Mouse (Mus musculus) hindbrain, embryonic 11.5 days (tissue): ENCODE results near the gene Ggact. TPM values are rescaled to one million over a fixed set of nuclear protein-coding genes. Genes with fewer than 3 reads are reported as not detected.
A peak's percentile ranks its signal among the peaks of the same experiment; 100 is the strongest.

Experiments used
- ATAC-seq: fragments of 200-750 bp; cut with Nextera tagmentation; 2 replicates; pipeline ENCODE4 v1.8.0; 2017; ENCODE audit warnings: mild to moderate bottlenecking, moderate TSS enrichment, moderate library complexity; ENCODE audit not compliant: low FRiP score
- DNase-seq: peaks from one replicate; pipeline ENCODE4 v3.0.0-alpha.2; 2015; ENCODE audit warnings: low spot score
- H3K27ac ChIP-seq: fragments of 300-500 bp; sonication (generic); 2 replicates; pipeline ENCODE4 v1.5.1; 2014; ENCODE audit warnings: mild to moderate bottlenecking, low read depth, low read length
- H3K27me3 ChIP-seq: fragments of 300-500 bp; sonication (generic); 2 replicates; pipeline ENCODE4 v1.6.1; 2014; ENCODE audit warnings: mild to moderate bottlenecking, low read length, moderate library complexity, mixed read lengths; ENCODE audit not compliant: control insufficient read depth, insufficient read depth
- H3K36me3 ChIP-seq: fragments of 300-500 bp; sonication (generic); 2 replicates; pipeline ENCODE4 v1.6.1; 2014; ENCODE audit warnings: mild to moderate bottlenecking, low read length, moderate library complexity, mixed read lengths; ENCODE audit not compliant: control insufficient read depth, insufficient read depth
- H3K4me1 ChIP-seq: fragments of 300-500 bp; sonication (generic); replicated peaks from 2 replicates; pipeline ENCODE4 v1.6.1; 2014; ENCODE audit warnings: low read length, mixed read lengths; ENCODE audit not compliant: control insufficient read depth, insufficient read depth
- H3K4me2 ChIP-seq: fragments of 300-500 bp; sonication (generic); replicated peaks from 2 replicates; pipeline ENCODE4 v1.6.1; 2014; ENCODE audit warnings: mild to moderate bottlenecking, low read depth, low read length
- H3K4me3 ChIP-seq: fragments of 300-500 bp; sonication (generic); 2 replicates; pipeline ENCODE4 v1.5.1; 2014; ENCODE audit warnings: low read depth, low read length
- H3K9ac ChIP-seq: fragments of 300-500 bp; sonication (generic); 2 replicates; pipeline ENCODE4 v1.6.1; 2014; ENCODE audit warnings: low read depth, low read length
- H3K9me3 ChIP-seq: fragments of 300-500 bp; sonication (generic); 2 replicates; pipeline ENCODE4 v1.6.1; 2016; ENCODE audit warnings: low read length; ENCODE audit not compliant: control insufficient read depth
- whole genome bisulfite sequencing: fragments of 180-500 bp; shearing (Covaris S2); extraction: QIAGEN DNeasy Blood & Tissue Kit; methylation state at CpG from one replicate; pipeline ENCODE4 v1.1.7; 2014; 5-methylcytosine and 5-hydroxymethylcytosine counted together
- polyA plus RNA-seq: library from polyadenylated mRNA; unstranded; fragments of >200 nt; fragmentation: Nextera tagmentation; extraction: Ambion mirVana; gene quantifications from 2 replicates; pipeline ENCODE4 v1.2.1, GENCODE M21; 2014

Ggact gene
- polyA plus RNA-seq, 1 experiment from 2014 or later = 5.1 TPM

DNA sequence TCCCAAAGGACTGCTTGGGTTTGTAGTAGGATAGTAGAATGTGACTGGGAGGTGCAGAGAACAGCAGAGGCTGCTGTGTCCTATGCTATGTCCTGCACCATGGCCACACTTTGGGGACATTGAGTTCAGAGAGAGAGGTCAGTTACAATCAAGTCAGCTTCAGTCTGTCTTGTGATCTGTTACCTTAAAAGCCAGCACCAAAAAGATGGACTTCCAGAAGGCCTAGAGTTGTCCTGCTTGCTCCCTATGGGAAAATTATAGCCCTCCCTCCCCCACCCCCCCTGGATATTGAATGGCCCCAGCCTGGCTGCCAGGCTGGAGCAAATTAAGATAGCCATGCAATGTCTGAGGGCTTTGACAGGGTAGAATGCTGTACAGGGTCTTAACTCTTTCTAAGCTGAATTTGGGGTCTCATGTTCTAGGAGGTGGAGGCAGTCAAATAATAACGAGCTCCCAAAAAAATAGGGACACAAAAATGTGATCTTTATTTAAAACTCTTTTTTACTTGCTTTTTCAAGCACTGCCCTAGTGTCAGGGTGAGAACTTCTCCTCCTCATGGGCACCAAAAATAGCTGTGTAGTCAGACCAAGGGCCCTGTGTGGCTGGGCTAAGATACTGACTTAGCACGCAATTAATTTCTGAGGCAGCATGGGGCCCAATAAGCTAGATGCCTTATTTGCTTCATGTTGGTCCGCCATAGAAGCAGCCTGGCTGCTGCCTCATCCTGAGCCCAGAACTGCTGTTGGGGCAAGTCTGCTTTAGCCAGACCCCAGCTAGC is 25.7 kb downstream of the Ggact start:
- H3K27me3 ChIP-seq = no peaks in the 10 kb centered on the region
- H3K4me2 ChIP-seq = no peak overlapping the region
- no peaks in the 10 kb centered on the region for H3K9me3 ChIP-seq
- H3K4me1 ChIP-seq = 0 out of 2 replicates have a peak, but pooled peaks cover 3% of the 10 kb centered on the region
- no peak overlapping the region for H3K27ac ChIP-seq
- H3K4me3 ChIP-seq = no peak overlapping the region
- H3K9ac ChIP-seq = no peak overlapping the region
- 89% methylated on average over 3 of the region's 3 CpGs for WGBS
- H3K36me3 ChIP-seq = no peaks in the 10 kb centered on the region
- DNase-seq = no peak
- ATAC-seq = no peak

DNA sequence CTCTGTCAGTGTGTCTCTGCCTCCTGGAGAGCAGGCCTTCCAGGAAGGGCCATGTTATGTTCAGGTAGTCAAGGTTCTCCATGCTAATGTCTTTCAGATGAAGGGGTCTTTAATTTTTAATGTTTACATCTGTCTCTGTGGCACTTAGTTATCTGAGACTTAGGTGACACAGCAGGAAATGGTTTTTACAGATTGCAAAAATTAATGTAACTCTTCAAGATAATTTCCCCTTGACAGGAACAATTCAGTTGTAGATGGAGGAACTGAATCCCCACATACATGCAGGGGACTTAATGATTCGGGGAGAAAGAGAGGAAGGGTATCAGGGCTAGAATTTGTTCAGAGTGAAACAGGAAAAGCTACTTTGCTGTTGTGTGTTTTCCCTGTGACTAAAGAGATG is 26.3 kb downstream of the Ggact start:
- no peaks in the 10 kb centered on the region for H3K9me3 ChIP-seq
- ATAC-seq (no peak), DNase-seq (no peak)
- H3K9ac ChIP-seq = no peak overlapping the region
- no peak overlapping the region for H3K27ac ChIP-seq
- WGBS = 93% methylated on average over 1 of the region's 1 CpGs
- no peaks in the 10 kb centered on the region for H3K36me3 ChIP-seq
- 0 out of 2 replicates have a peak, but pooled peaks cover 3% of the 10 kb centered on the region for H3K4me1 ChIP-seq
- no peak overlapping the region for H3K4me3 ChIP-seq
- H3K27me3 ChIP-seq = no peaks in the 10 kb centered on the region
- H3K4me2 ChIP-seq = no peak overlapping the region

DNA sequence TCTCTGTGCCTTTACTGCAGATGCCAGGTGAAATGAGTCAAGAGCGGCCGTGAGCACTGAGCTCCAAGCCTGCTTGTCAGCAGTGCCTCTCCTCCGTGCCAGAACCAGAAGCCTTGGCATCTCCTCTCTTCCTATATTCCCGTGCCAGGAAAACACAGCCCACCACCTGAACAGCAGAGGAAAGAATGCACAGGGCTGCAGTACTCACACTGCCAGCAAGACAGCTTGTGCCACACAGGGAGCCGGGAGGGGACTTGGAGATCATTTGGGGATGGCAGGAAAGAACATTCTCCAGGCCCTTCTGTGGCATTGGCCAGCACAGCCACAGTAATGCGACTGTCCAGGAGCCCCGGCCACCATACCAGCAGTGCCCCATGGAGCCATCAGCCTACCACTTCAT is 27.7 kb downstream of the Ggact start:
- no peak overlapping the region for H3K27ac ChIP-seq
- DNase-seq = no peak
- no peak overlapping the region for H3K9ac ChIP-seq
- no peak for ATAC-seq
- 87% methylated on average over 7 of the region's 7 CpGs for WGBS
- H3K9me3 ChIP-seq = no peaks in the 10 kb centered on the region
- peaks cover 6% of the 10 kb centered on the region; the same call in 1 of the 2 replicates for H3K4me1 ChIP-seq
- H3K27me3 ChIP-seq = no peaks in the 10 kb centered on the region
- H3K36me3 ChIP-seq = no peaks in the 10 kb centered on the region
- no peak overlapping the region for H3K4me3 ChIP-seq
- H3K4me2 ChIP-seq = no peak overlapping the region

DNA sequence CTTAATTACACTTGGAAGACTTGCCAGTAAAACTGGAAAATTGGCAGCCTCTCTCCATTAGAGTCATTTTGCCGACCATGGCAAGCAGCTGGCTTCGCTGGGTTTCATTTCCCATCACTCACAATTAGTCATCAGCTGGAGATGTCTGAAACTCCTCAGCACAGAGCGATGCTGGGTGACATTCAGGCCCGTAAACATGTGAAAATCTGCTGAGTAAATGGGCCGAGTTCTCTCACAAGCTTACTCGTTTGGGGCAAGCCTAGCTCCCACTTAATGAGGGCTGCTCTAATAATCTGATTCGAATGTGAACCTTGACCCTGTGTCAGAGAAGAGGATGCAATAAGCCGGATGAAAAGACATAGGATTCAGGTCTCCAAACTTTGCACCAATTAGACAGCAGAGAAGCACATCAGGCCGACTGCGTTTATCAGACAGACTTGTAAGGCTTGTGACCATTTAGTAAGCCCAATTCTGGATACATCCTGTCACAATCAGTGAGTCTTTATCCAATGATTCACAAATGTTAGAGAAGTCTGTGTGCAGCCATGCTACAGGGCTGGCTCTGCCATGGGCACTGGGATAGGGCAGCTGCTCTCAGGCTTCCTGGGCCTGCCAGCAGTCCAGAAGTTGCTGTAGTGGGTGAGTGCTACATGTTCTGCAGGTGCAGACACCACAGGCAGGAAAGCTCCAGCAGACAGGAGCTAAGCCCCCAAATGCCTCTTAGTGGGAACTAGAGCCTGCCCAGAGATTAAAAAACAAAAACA is 29.6 kb downstream of the Ggact start:
- no peaks in the 10 kb centered on the region for H3K9me3 ChIP-seq
- 58% methylated on average over 10 of the region's 10 CpGs for WGBS
- H3K27me3 ChIP-seq = no peaks in the 10 kb centered on the region
- H3K4me1 ChIP-seq = peaks cover 6% of the 10 kb centered on the region; the same call in 1 of the 2 replicates
- H3K4me3 ChIP-seq = no peak overlapping the region
- H3K9ac ChIP-seq = no peak overlapping the region
- H3K4me2 ChIP-seq = no peak overlapping the region
- peak; percentile 23 for DNase-seq
- peak; percentile 65 for ATAC-seq
- H3K27ac ChIP-seq = peak overlapping the region; percentile 72
- no peaks in the 10 kb centered on the region for H3K36me3 ChIP-seq

DNA sequence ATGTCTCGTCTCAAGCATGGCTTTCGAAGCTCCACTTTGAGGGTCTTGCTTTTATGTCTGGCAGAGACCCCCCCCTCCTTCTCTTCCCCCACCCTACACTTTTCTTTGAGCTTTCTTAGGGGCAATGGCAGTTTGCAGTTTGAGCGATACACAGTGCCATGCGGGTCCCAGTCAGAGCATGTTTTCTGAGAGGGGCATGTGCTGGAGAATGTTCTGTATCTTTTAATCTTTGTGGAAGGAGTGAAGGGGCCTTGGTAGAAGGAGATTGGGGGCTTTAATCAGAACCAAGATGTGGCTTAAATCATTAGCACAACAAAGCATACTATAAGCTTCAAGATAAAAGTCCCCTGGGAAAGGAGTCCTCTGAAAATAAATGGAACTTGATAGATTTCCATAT is 30.1 kb downstream of the Ggact start:
- H3K36me3 ChIP-seq = no peaks in the 10 kb centered on the region
- DNase-seq = no peak
- ATAC-seq = peak; percentile 50
- H3K4me1 ChIP-seq = peaks cover 6% of the 10 kb centered on the region; the same call in 1 of the 2 replicates
- H3K4me2 ChIP-seq = no peak overlapping the region
- H3K27me3 ChIP-seq = no peaks in the 10 kb centered on the region
- no peak overlapping the region for H3K9ac ChIP-seq
- H3K4me3 ChIP-seq = no peak overlapping the region
- H3K27ac ChIP-seq = peak overlapping the region; percentile 72
- 67% methylated on average over 4 of the region's 4 CpGs for whole genome bisulfite sequencing
- no peaks in the 10 kb centered on the region for H3K9me3 ChIP-seq

DNA sequence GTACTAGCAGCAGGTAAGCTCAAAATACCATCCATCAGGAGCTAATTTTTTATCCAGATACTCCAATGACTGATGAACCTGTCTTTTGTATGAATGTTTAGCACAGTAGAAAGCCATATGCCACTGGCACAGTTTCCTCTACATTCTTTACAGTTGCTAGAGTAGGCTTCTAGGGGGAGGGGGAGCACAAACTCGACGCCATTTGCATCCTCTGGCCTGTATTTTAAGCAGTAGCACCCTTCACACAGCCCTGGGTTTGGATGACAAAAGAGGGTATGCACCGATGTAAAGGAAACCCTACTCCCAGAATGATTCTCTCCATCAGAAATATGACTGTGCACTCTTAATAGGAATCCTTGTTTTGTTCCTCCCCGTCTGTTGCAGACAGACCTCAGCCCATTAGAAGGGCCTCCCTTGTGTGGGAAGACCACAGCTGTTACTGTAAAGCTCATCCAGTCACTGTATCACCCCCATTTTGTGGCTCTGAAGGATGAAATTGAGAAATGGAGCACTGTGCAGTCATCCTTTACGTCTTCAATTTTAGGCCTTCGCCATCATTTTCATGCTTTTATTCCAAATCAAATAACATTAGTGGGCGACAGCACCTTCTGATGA is 30.7 kb downstream of the Ggact start:
- WGBS = 61% methylated on average over 7 of the region's 7 CpGs
- peak; percentile 70 for ATAC-seq
- peak overlapping the region; percentile 72 for H3K27ac ChIP-seq

DNA sequence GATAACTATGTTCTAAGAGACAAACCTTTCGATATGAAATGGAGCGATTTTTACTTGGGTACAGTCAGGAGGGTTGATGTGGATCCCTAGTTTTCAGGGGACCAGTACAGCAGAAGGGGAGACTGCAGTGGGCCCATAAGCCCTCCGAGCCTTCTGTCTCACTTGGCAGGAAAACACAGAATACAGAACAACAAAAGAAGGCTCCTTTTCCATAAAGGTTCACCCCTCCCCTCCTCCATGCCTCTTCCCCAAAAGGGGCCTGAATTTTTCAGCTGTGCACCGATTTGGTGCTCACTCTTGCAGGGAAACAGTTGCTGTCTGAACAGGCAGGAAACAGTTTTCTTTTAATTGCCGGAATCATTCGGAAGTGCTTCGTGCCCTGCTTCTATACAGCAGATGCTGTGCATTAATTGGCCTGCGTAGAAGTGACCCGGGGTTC is 31.3 kb downstream of the Ggact start:
- Histone ChIP-seq H3K27ac (peak overlapping the region; percentile 72), H3K4me2 (no peak overlapping the region), H3K4me3 (no peak overlapping the region), H3K9ac (no peak overlapping the region), H3K9me3 (no peaks in the 10 kb centered on the region), H3K27me3 (no peaks in the 10 kb centered on the region), H3K4me1 (peaks cover 6% of the 10 kb centered on the region; the same call in 1 of the 2 replicates), H3K36me3 (no peaks in the 10 kb centered on the region)
- ATAC-seq = peak; percentile 22
- DNase-seq = peak; percentile 18
- WGBS = 55% methylated on average over 9 of the region's 9 CpGs

More for the DNA sequence above, 30.7 kb downstream of the Ggact start:
- Histone ChIP-seq H3K9ac (no peak overlapping the region), H3K4me2 (no peak overlapping the region), H3K9me3 (no peaks in the 10 kb centered on the region), H3K36me3 (no peaks in the 10 kb centered on the region), H3K4me3 (no peak overlapping the region), H3K4me1 (peaks cover 6% of the 10 kb centered on the region; the same call in 1 of the 2 replicates), H3K27me3 (no peaks in the 10 kb centered on the region)
- DNase-seq = peak; percentile 33

DNA sequence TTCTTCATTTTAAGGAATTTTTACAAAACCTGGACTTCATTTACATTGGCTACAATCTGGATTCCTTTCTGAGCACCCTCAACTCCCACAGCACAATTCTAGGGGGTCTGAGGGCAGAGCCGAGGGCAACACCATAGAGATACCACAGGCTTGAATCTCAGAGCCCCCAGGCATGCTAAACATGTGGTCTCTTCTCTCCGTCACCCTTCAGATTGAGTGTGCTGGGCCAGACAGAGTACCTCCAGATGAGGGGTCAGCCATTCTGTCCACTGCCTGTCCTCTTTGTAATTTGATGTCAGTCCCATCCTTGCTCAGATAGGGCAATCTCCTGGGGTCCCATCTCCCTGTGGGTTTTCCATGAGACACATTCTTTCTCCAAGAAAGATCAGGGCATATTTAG is 31.9 kb downstream of the Ggact start:
- no peaks in the 10 kb centered on the region for H3K36me3 ChIP-seq
- H3K4me1 ChIP-seq = peaks cover 6% of the 10 kb centered on the region; the same call in 1 of the 2 replicates
- H3K9ac ChIP-seq = no peak overlapping the region
- no peaks in the 10 kb centered on the region for H3K9me3 ChIP-seq
- H3K27ac ChIP-seq = peak overlapping the region; percentile 72
- no peak overlapping the region for H3K4me2 ChIP-seq
- WGBS = 41% methylated on average over 2 of the region's 2 CpGs
- ATAC-seq (no peak), DNase-seq (peak; percentile 20)
- no peaks in the 10 kb centered on the region for H3K27me3 ChIP-seq
- no peak overlapping the region for H3K4me3 ChIP-seq
